Mouse (Mus musculus): ENCODE results near the gene Gon7. TPM values are rescaled to one million over a fixed set of nuclear protein-coding genes. Genes with fewer than 3 reads are reported as not detected.

Gon7 gene
- polyA plus RNA-seq, 1 experiment from 2014 or later: 13.0 TPM

- Histone ChIP-seq H3K4me1 (ENCODE audit: insufficient read depth) (0 out of 2 replicates have a peak, but pooled peaks cover 9% of the 10 kb centered on the region), H3K36me3 (replicated peaks; ENCODE audit: insufficient read depth, low read length) (peaks cover 19% of the 10 kb centered on the region), H3K9ac (replicated peaks) (no peak overlapping the region), H3K4me3 (ENCODE audit: low read depth, low read length) (no peak overlapping the region), H3K27ac (ENCODE audit: low read depth) (peak overlapping the region; percentile 34; the same call in 1 of the 2 replicates), H3K4me2 (ENCODE audit: low read depth, low read length) (no peak overlapping the region), H3K27me3 (ENCODE audit: insufficient read depth, low read length) (no peaks in the 10 kb centered on the region), H3K9me3 (ENCODE audit: low read length) (no peaks in the 10 kb centered on the region)
- ATAC-seq: peak; percentile 83
- DNase-seq: peak; percentile 51
- 60% methylated on average over 3 of the region's 3 CpGs for WGBS (ENCODE audit: insufficient replicate concordance)
- TF ChIP-seq CTCF (IDR thresholded peaks at IDR 0.05; ENCODE audit: low read depth) (peak; percentile 53), EP300 (IDR thresholded peaks at IDR 0.05; ENCODE audit: low read depth) (no peak)
Observed at GRCm38 (mm10) chr12:102779452-102779851, 21.8 kb upstream of the Gon7 start.

- ATAC-seq (no peak), DNase-seq (no peak)
- no peak overlapping the region for H3K9ac ChIP-seq (replicated peaks)
- H3K27me3 ChIP-seq (ENCODE audit: insufficient read depth, low read length): no peaks in the 10 kb centered on the region
- TF ChIP-seq CTCF (IDR thresholded peaks at IDR 0.05; ENCODE audit: low read depth) (no peak), EP300 (IDR thresholded peaks at IDR 0.05; ENCODE audit: low read depth) (no peak)
- 0 out of 2 replicates have a peak, but pooled peaks cover 5% of the 10 kb centered on the region for H3K4me1 ChIP-seq (ENCODE audit: insufficient read depth)
- H3K4me3 ChIP-seq (ENCODE audit: low read depth, low read length): no peak overlapping the region
- H3K4me2 ChIP-seq (ENCODE audit: low read depth, low read length): no peak overlapping the region
- 86% methylated on average over 5 of the region's 5 CpGs for WGBS (ENCODE audit: insufficient replicate concordance)
- no peak overlapping the region for H3K27ac ChIP-seq (ENCODE audit: low read depth)
- H3K9me3 ChIP-seq (ENCODE audit: low read length): no peaks in the 10 kb centered on the region
- H3K36me3 ChIP-seq (replicated peaks; ENCODE audit: insufficient read depth, low read length): peaks cover 23% of the 10 kb centered on the region
Observed at GRCm38 (mm10) chr12:102778151-102778550, 20.5 kb upstream of the Gon7 start.

- Histone ChIP-seq H3K9me3 (ENCODE audit: low read length) (no peaks in the 10 kb centered on the region), H3K27me3 (ENCODE audit: insufficient read depth, low read length) (no peaks in the 10 kb centered on the region), H3K27ac (ENCODE audit: low read depth) (no peak overlapping the region), H3K4me3 (ENCODE audit: low read depth, low read length) (no peak overlapping the region), H3K9ac (replicated peaks) (no peak overlapping the region), H3K4me2 (ENCODE audit: low read depth, low read length) (no peak overlapping the region), H3K36me3 (replicated peaks; ENCODE audit: insufficient read depth, low read length) (peaks cover 42% of the 10 kb centered on the region), H3K4me1 (ENCODE audit: insufficient read depth) (0 out of 2 replicates have a peak, but pooled peaks cover 5% of the 10 kb centered on the region)
- no peak for DNase-seq
- TF ChIP-seq EP300 (IDR thresholded peaks at IDR 0.05; ENCODE audit: low read depth) (no peak), CTCF (IDR thresholded peaks at IDR 0.05; ENCODE audit: low read depth) (no peak)
- no peak for ATAC-seq
- 89% methylated on average over 14 of the region's 14 CpGs for WGBS (ENCODE audit: insufficient replicate concordance)
Observed at GRCm38 (mm10) chr12:102776035-102776434, 18.4 kb upstream of the Gon7 start.

GRCm38 (mm10) chr12:102772676-102773075, 15.1 kb upstream of the Gon7 start:
- H3K9ac ChIP-seq (replicated peaks): no peak overlapping the region
- no peaks in the 10 kb centered on the region for H3K4me1 ChIP-seq (ENCODE audit: insufficient read depth)
- no peak overlapping the region for H3K4me3 ChIP-seq (ENCODE audit: low read depth, low read length)
- 91% methylated on average over 5 of the region's 5 CpGs for WGBS (ENCODE audit: insufficient replicate concordance)
- DNase-seq: no peak
- no peaks in the 10 kb centered on the region for H3K9me3 ChIP-seq (ENCODE audit: low read length)
- no peaks in the 10 kb centered on the region for H3K27me3 ChIP-seq (ENCODE audit: insufficient read depth, low read length)
- peaks cover 64% of the 10 kb centered on the region for H3K36me3 ChIP-seq (replicated peaks; ENCODE audit: insufficient read depth, low read length)
- H3K4me2 ChIP-seq (ENCODE audit: low read depth, low read length): no peak overlapping the region
- no peak overlapping the region for H3K27ac ChIP-seq (ENCODE audit: low read depth)
- no peak for TF ChIP-seq EP300 (IDR thresholded peaks at IDR 0.05; ENCODE audit: low read depth)
- no peak for TF ChIP-seq CTCF (IDR thresholded peaks at IDR 0.05; ENCODE audit: low read depth)
- ATAC-seq: no peak

- Histone ChIP-seq H3K4me3 (ENCODE audit: low read depth, low read length) (no peak overlapping the region), H3K9ac (replicated peaks) (no peak overlapping the region), H3K4me1 (ENCODE audit: insufficient read depth) (no peaks in the 10 kb centered on the region), H3K36me3 (replicated peaks; ENCODE audit: insufficient read depth, low read length) (peaks cover 65% of the 10 kb centered on the region), H3K4me2 (ENCODE audit: low read depth, low read length) (no peak overlapping the region), H3K9me3 (ENCODE audit: low read length) (no peaks in the 10 kb centered on the region), H3K27me3 (ENCODE audit: insufficient read depth, low read length) (no peaks in the 10 kb centered on the region), H3K27ac (ENCODE audit: low read depth) (no peak overlapping the region)
- 88% methylated on average over 8 of the region's 8 CpGs for whole genome bisulfite sequencing (ENCODE audit: insufficient replicate concordance)
- DNase-seq (no peak), ATAC-seq (no peak)
- TF ChIP-seq EP300 (IDR thresholded peaks at IDR 0.05; ENCODE audit: low read depth) (no peak), CTCF (IDR thresholded peaks at IDR 0.05; ENCODE audit: low read depth) (no peak)
Observed at GRCm38 (mm10) chr12:102771601-102772000, 14.0 kb upstream of the Gon7 start.

GRCm38 (mm10) chr12:102769000-102769399, 11.4 kb upstream of the Gon7 start:
- no peaks in the 10 kb centered on the region for H3K27me3 ChIP-seq (ENCODE audit: insufficient read depth, low read length)
- H3K4me2 ChIP-seq (ENCODE audit: low read depth, low read length): no peak overlapping the region
- H3K9ac ChIP-seq (replicated peaks): no peak overlapping the region
- no peaks in the 10 kb centered on the region for H3K9me3 ChIP-seq (ENCODE audit: low read length)
- DNase-seq (no peak), ATAC-seq (no peak)
- no peaks in the 10 kb centered on the region for H3K4me1 ChIP-seq (ENCODE audit: insufficient read depth)
- 88% methylated on average over 4 of the region's 4 CpGs for WGBS (ENCODE audit: insufficient replicate concordance)
- peak; percentile 42 for TF ChIP-seq CTCF (IDR thresholded peaks at IDR 0.05; ENCODE audit: low read depth)
- no peak for TF ChIP-seq EP300 (IDR thresholded peaks at IDR 0.05; ENCODE audit: low read depth)
- H3K27ac ChIP-seq (ENCODE audit: low read depth): no peak overlapping the region
- H3K36me3 ChIP-seq (replicated peaks; ENCODE audit: insufficient read depth, low read length): peaks cover 74% of the 10 kb centered on the region
- H3K4me3 ChIP-seq (ENCODE audit: low read depth, low read length): no peak overlapping the region

- H3K27ac ChIP-seq (ENCODE audit: low read depth): no peak overlapping the region
- peaks cover 44% of the 10 kb centered on the region for H3K36me3 ChIP-seq (replicated peaks; ENCODE audit: insufficient read depth, low read length)
- DNase-seq: no peak
- H3K4me3 ChIP-seq (ENCODE audit: low read depth, low read length): no peak overlapping the region
- H3K4me2 ChIP-seq (ENCODE audit: low read depth, low read length): no peak overlapping the region
- peaks cover 6% of the 10 kb centered on the region for H3K4me1 ChIP-seq (ENCODE audit: insufficient read depth)
- H3K9ac ChIP-seq (replicated peaks): no peak overlapping the region
- no peaks in the 10 kb centered on the region for H3K9me3 ChIP-seq (ENCODE audit: low read length)
- TF ChIP-seq EP300 (IDR thresholded peaks at IDR 0.05; ENCODE audit: low read depth): no peak
- no peak for TF ChIP-seq CTCF (IDR thresholded peaks at IDR 0.05; ENCODE audit: low read depth)
- ATAC-seq: no peak
- H3K27me3 ChIP-seq (ENCODE audit: insufficient read depth, low read length): no peaks in the 10 kb centered on the region
Observed at GRCm38 (mm10) chr12:102763696-102764095, 6.1 kb upstream of the Gon7 start.

Measured in liver, postnatal 0 days (tissue).